Mouse (Mus musculus): ENCODE measurements around the gene Gm20662. TPM values are rescaled to one million over a fixed set of nuclear protein-coding genes. Genes with fewer than 3 reads are reported as not detected.

The Gm20662 gene
- polyA plus RNA-seq, 1 experiment from 2014 or later = 0.61 TPM

DNA sequence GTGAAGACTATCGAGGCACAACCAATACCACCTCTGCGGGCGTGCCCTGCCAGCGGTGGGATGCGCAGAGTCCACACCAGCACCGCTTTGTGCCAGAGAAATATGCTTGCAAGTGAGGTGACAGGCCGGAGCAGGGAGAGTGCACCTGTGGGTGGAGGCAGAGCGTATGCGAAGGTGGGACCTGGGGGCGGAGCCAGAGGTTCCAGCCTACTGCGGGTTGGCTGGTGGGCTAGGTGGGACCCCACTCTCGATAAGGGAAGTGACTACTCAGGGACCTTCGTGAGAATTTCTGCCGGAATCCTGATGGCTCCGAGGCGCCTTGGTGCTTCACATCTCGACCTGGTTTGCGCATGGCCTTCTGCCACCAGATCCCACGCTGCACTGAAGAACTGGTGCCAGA, 86.4 kb downstream of the Gm20662 start:
- Histone ChIP-seq H3K27me3 (ENCODE audit: control insufficient read depth, insufficient read depth, low read length) (peaks cover 20% of the 10 kb centered on the region), H3K4me1 (ENCODE audit: control insufficient read depth, insufficient read depth, low read length) (peaks cover 14% of the 10 kb centered on the region; the same call in 1 of the 2 replicates), H3K9me3 (ENCODE audit: control insufficient read depth, low read length) (no peaks in the 10 kb centered on the region), H3K9ac (ENCODE audit: low read depth, low read length) (peak overlapping the region; percentile 28), H3K4me2 (replicated peaks; ENCODE audit: low read depth, low read length) (peak overlapping the region; percentile 34), H3K4me3 (ENCODE audit: low read length) (peak overlapping the region; percentile 24; the same call in 1 of the 2 replicates), H3K27ac (ENCODE audit: low read depth, low read length) (no peak overlapping the region), H3K36me3 (ENCODE audit: control insufficient read depth, insufficient read depth, low read length) (peaks cover 29% of the 10 kb centered on the region)
- ATAC-seq (ENCODE audit: low FRiP score, low TSS enrichment) = no peak
- 5% methylated on average over 19 of the region's 19 CpGs for WGBS

- WGBS = 36% methylated on average over 12 of the region's 12 CpGs
- H3K4me3 ChIP-seq (ENCODE audit: low read length) = peak within 1 kb of the TSS; percentile 24; the same call in 1 of the 2 replicates
- no peak within 1 kb of the TSS for H3K27ac ChIP-seq (ENCODE audit: low read depth, low read length)
- peaks cover 33% of the 10 kb centered on the region for H3K36me3 ChIP-seq (ENCODE audit: control insufficient read depth, insufficient read depth, low read length)
- H3K9me3 ChIP-seq (ENCODE audit: control insufficient read depth, low read length) = no peaks in the 10 kb centered on the region
- peak within 1 kb of the TSS; percentile 28 for H3K9ac ChIP-seq (ENCODE audit: low read depth, low read length)
- H3K27me3 ChIP-seq (ENCODE audit: control insufficient read depth, insufficient read depth, low read length) = peaks cover 20% of the 10 kb centered on the region
- H3K4me1 ChIP-seq (ENCODE audit: control insufficient read depth, insufficient read depth, low read length) = peaks cover 10% of the 10 kb centered on the region; the same call in 1 of the 2 replicates
- ATAC-seq (ENCODE audit: low FRiP score, low TSS enrichment) = no peak
- peak within 1 kb of the TSS; percentile 34 for H3K4me2 ChIP-seq (replicated peaks; ENCODE audit: low read depth, low read length)
These were observed 86.9 kb downstream of the Gm20662 start, which contains the start of gene Rnf123 for GRCm38 (mm10) chr9:108082988-108083431. TSS of gene Rnf123 (minus strand) at chr9:108083346.

GRCm38 (mm10) chr9:108083561-108083960, 87.4 kb downstream of the Gm20662 start:
- Histone ChIP-seq H3K4me3 (ENCODE audit: low read length) (no peak overlapping the region), H3K36me3 (ENCODE audit: control insufficient read depth, insufficient read depth, low read length) (peaks cover 39% of the 10 kb centered on the region), H3K4me2 (replicated peaks; ENCODE audit: low read depth, low read length) (no peak overlapping the region), H3K4me1 (ENCODE audit: control insufficient read depth, insufficient read depth, low read length) (peaks cover 4% of the 10 kb centered on the region; the same call in 1 of the 2 replicates), H3K9me3 (ENCODE audit: control insufficient read depth, low read length) (no peaks in the 10 kb centered on the region), H3K9ac (ENCODE audit: low read depth, low read length) (no peak overlapping the region), H3K27me3 (ENCODE audit: control insufficient read depth, insufficient read depth, low read length) (peaks cover 20% of the 10 kb centered on the region), H3K27ac (ENCODE audit: low read depth, low read length) (no peak overlapping the region)
- WGBS = 71% methylated on average over 6 of the region's 6 CpGs
- no peak for ATAC-seq (ENCODE audit: low FRiP score, low TSS enrichment)

DNA sequence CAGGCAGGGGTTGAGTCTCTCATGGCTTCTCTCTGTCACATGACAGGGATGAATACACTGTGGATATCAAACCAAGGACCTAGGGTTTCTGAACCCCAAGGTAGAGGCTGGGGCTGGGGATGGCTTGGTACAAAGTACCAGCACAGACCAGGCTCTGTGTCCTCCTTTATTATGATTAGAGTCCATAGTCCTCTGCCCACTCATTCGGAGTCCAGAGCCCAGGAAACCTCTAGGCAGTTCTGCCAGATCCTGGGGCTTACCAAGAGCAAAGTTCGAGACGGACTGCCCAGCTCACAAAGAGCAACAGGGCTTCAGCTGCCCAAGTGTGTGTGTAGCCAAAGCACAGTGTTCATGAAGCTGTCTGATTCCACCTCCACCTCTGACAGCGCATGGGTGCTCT, 89.1 kb downstream of the Gm20662 start:
- ATAC-seq (ENCODE audit: low FRiP score, low TSS enrichment) = no peak
- no peak overlapping the region for H3K4me2 ChIP-seq (replicated peaks; ENCODE audit: low read depth, low read length)
- peaks cover 20% of the 10 kb centered on the region for H3K27me3 ChIP-seq (ENCODE audit: control insufficient read depth, insufficient read depth, low read length)
- H3K9ac ChIP-seq (ENCODE audit: low read depth, low read length) = no peak overlapping the region
- no peak overlapping the region for H3K27ac ChIP-seq (ENCODE audit: low read depth, low read length)
- peaks cover 56% of the 10 kb centered on the region for H3K36me3 ChIP-seq (ENCODE audit: control insufficient read depth, insufficient read depth, low read length)
- H3K4me1 ChIP-seq (ENCODE audit: control insufficient read depth, insufficient read depth, low read length) = no peaks in the 10 kb centered on the region; the same call in 1 of the 2 replicates
- 94% methylated on average over 4 of the region's 4 CpGs for WGBS
- no peak overlapping the region for H3K4me3 ChIP-seq (ENCODE audit: low read length)
- H3K9me3 ChIP-seq (ENCODE audit: control insufficient read depth, low read length) = no peaks in the 10 kb centered on the region

DNA sequence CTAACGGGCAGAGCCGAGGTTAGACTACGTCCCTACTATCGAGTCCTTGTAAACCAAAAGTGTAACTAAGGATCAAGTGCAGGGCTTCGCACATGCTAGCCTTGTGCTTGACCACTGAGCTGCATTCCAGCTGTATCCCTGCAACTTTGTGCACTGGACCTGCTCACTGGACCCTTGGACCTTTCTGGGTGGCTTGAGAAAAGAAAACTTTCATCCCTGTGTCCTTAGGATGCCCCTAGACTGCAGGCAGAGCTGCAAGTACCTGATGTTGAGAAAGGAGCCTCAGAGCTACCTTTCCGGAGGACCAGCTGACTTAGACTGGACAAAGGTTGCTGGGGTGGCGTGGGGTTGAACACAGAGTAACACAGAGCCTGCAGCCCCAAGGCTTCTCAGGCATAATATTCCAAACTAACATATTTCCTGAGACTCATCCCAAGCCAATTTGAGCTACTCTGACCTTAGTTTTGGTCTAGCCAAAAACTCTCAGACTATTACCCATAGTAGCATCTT, 94.5 kb downstream of the Gm20662 start:
- H3K9me3 ChIP-seq (ENCODE audit: control insufficient read depth, low read length) = no peaks in the 10 kb centered on the region
- no peak overlapping the region for H3K9ac ChIP-seq (ENCODE audit: low read depth, low read length)
- no peak overlapping the region for H3K27ac ChIP-seq (ENCODE audit: low read depth, low read length)
- WGBS = 96% methylated on average over 7 of the region's 7 CpGs
- peaks cover 13% of the 10 kb centered on the region; the same call in 1 of the 2 replicates for H3K4me1 ChIP-seq (ENCODE audit: control insufficient read depth, insufficient read depth, low read length)
- H3K4me3 ChIP-seq (ENCODE audit: low read length) = no peak overlapping the region
- peaks cover 72% of the 10 kb centered on the region for H3K36me3 ChIP-seq (ENCODE audit: control insufficient read depth, insufficient read depth, low read length)
- H3K27me3 ChIP-seq (ENCODE audit: control insufficient read depth, insufficient read depth, low read length) = no peaks in the 10 kb centered on the region
- H3K4me2 ChIP-seq (replicated peaks; ENCODE audit: low read depth, low read length) = no peak overlapping the region
- no peak for ATAC-seq (ENCODE audit: low FRiP score, low TSS enrichment)

DNA sequence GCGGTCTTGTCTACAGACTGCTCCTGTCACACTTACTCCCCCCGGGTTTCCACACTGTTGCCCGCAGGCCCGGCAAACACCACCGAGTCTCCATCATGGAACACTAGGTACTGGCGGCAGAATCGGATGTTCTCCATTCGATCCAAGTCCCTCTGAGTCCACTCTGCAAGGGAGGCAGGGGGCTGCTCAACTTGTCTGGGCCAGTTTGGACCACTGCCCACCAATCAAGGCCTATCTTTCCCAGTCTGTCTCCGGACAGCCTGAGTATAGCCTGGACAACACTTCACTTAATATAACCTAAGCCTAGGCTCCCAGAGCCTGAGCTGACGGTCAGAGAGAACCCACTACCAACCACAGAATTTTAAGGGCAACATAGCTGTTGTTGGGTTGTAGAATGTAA, 97.4 kb downstream of the Gm20662 start:
- Histone ChIP-seq H3K4me1 (ENCODE audit: control insufficient read depth, insufficient read depth, low read length) (peaks cover 16% of the 10 kb centered on the region; the same call in 1 of the 2 replicates), H3K4me3 (ENCODE audit: low read length) (peak overlapping the region; percentile 81), H3K4me2 (replicated peaks; ENCODE audit: low read depth, low read length) (peak overlapping the region; percentile 96), H3K36me3 (ENCODE audit: control insufficient read depth, insufficient read depth, low read length) (peaks cover 44% of the 10 kb centered on the region), H3K27ac (ENCODE audit: low read depth, low read length) (no peak overlapping the region), H3K9ac (ENCODE audit: low read depth, low read length) (peak overlapping the region; percentile 69; the same call in 1 of the 2 replicates), H3K27me3 (ENCODE audit: control insufficient read depth, insufficient read depth, low read length) (no peaks in the 10 kb centered on the region), H3K9me3 (ENCODE audit: control insufficient read depth, low read length) (no peaks in the 10 kb centered on the region)
- no peak for ATAC-seq (ENCODE audit: low FRiP score, low TSS enrichment)
- 64% methylated on average over 10 of the region's 10 CpGs for WGBS

GRCm38 (mm10) chr9:108094184-108094941, 98.2 kb downstream of the Gm20662 start, which contains the start of gene Apeh:
TSS of gene Apeh (minus strand) at chr9:108094606.
- Histone ChIP-seq H3K9me3 (ENCODE audit: control insufficient read depth, low read length) (no peaks in the 10 kb centered on the region), H3K4me1 (ENCODE audit: control insufficient read depth, insufficient read depth, low read length) (peaks cover 16% of the 10 kb centered on the region; the same call in 1 of the 2 replicates), H3K27ac (ENCODE audit: low read depth, low read length) (peak within 1 kb of the TSS; percentile 42), H3K27me3 (ENCODE audit: control insufficient read depth, insufficient read depth, low read length) (no peaks in the 10 kb centered on the region), H3K4me2 (replicated peaks; ENCODE audit: low read depth, low read length) (peak within 1 kb of the TSS; percentile 96), H3K9ac (ENCODE audit: low read depth, low read length) (peak within 1 kb of the TSS; percentile 69), H3K4me3 (ENCODE audit: low read length) (peak within 1 kb of the TSS; percentile 81), H3K36me3 (ENCODE audit: control insufficient read depth, insufficient read depth, low read length) (peaks cover 36% of the 10 kb centered on the region)
- WGBS = under 1% methylated on average over 52 of the region's 52 CpGs
- peak; percentile 94 for ATAC-seq (ENCODE audit: low FRiP score, low TSS enrichment)

Data from kidney, embryonic 14.5 days (tissue).